Mouse (Mus musculus): ENCODE measurements around the gene Pla2g4c.

Pla2g4c gene

DNA sequence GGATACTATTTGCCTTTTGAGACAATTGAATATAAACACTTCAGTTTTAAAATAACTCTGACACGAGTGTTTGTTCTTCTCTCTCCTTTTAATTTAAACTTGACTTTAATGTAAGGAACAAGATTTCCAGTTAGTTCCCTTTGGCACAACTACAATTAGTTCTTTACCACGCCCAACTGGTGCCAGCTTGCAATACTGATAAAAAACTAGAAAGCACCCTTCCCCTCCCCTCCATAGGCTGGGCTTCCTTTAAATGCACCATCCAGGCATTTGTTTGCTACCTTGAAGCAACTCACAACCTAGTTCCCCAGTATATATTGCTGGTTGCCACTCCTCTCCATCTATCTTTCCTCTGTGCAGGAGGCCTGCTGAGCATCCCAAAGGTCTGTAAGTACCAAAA lies at the start of gene Pla2g4c:
Gene Pla2g4c (plus strand): TSS at position 340 of the 400 bp plus-strand sequence.
- no peak for DNase-seq

DNA sequence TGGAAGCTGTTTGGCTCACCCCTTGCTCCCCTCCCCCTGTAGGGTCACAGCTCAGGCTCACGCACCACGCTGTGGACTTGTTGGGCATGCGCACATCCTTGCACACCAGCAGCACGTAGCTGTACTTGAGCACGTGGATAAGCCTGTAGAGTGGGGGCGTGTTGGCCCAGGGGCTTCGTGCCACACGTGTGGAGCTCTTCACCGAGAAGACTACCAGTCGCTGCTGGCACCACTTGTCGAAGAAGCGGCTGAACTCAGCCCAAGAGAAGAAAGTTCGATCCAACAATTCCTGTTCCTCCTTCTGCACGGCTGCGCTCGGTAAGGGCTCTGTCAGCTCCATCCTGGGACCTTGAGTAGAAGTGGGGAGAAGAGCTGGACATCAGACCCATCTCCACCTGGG lies 47.4 kb upstream of the Pla2g4c start, which contains the start of gene Lig1:
Gene Lig1 (plus strand): TSS at position 203 of the 400 bp plus-strand sequence.
- peak; percentile 20 for DNase-seq

DNA sequence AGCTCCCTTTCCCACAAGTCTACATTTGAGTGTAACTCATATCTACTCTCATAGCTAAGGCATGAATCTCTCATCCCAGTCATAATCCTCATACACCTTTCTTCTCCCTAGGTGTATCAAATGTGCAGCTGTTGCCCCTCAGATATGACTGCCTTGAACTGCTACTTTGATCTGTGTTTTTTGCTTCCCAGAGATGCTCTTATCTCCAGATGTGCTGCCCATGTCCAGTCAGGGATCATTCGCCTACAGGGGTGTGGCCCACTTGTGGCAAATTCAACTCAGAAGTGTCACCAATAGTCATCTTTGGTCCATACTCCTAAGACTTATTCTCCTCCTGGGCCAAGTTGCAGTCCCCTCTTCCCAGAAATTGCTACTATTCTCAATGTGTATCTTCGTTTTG lies 46.6 kb upstream of the Pla2g4c start:
- no peak for DNase-seq

DNA sequence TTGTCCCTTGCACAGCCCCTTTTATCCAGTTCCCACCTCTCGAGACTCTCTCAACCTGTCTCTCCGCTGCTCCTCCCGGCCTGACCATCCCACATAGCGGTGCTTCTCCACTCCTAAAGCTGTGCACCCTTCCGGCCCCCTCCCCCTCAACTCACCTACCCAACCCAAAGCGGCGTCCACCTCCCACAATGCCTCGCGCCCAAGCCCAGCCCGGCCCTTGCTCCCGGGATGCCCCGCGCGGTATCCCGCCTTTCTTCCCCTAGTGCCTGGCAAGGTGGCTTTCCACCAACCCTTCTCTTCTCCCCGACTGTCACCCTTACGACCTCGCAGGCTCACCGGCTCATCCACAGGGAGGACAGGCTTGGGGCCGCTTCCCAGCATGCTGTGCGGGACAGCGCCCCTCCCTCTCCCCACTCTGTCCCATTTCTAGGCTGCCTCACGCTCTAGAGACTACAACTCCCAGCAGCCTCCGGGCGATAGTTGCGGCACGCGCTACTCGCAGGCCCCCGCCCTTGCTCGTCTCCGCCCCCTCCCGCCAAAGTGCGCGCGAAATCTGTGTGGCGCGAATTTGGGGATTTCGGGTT lies 46.1 kb upstream of the Pla2g4c start, which contains the start of gene Zswim9:
Gene Zswim9 (minus strand): TSS at position 414 of the 584 bp plus-strand sequence.
- peak; percentile 90 for DNase-seq

DNA sequence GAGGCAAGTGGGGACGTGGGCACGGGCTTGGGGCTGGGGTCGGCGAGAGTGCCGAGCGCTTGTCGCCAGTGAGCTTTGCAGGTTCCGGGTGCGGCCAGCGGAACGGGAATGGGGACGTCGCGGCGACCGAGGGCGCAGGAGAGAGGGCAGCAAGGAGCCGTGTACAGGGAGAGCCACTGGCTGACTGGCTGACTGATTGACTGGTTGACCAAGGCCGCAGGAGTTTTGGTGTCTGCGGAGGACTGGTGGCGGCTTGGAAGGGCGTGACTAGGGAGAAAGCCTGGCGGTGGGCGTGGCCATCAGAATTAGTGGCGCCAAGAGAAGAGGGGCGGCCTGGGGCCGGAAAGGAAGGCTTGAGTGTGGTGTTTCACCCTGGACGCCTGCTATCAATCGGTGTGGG lies 45.5 kb upstream of the Pla2g4c start:
- DNase-seq: peak; percentile 14

DNA sequence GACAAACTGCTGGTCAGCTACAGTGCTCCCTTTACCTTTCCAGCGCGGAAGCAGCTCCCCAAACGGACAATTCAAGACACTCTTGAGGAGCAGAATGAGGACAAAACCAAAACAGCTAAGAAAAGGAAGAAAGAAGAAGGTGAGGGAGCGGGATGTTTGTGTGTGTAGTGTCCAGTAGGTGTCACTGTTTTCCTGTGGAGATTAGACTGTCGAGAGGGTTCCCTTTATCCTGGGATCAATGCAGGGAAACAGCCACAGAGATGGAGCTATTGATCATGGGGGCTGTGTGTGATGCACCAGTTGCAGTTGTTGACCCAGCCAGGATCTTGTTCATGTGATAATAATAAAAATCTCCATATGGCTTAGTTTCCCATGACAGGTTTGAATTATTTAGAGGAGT lies 35.8 kb upstream of the Pla2g4c start:
- no peak for DNase-seq

DNA sequence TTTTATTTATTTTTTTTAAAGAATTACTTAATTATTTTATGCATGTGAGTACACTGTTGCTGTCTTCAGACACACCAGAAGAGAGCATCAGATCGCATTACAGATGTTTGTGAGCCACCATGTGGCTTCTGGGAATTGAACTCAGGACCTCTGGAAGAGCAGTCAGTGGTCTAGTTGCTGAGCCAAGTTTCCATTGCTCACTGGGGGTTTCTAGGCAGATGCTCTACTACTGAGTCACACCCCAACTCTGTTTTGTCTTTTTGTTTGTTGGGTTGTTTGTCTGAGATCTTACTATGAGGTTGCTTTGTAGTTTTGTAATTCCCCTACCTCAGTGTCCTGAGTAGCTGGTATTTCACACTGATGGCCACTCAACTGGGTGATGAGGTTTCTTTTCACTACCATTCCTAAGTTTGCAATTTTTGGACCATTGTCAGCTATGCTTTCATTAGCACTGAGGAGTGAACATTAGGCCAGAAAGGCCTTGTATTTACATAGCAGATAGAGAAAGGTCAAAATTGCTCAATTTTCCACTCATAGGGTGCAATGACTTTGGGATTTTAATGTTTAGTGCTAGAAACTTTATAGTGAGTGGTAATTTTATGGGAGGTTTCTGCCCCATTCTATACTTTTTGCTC lies 34.3 kb upstream of the Pla2g4c start:
- no peak for DNase-seq

DNA sequence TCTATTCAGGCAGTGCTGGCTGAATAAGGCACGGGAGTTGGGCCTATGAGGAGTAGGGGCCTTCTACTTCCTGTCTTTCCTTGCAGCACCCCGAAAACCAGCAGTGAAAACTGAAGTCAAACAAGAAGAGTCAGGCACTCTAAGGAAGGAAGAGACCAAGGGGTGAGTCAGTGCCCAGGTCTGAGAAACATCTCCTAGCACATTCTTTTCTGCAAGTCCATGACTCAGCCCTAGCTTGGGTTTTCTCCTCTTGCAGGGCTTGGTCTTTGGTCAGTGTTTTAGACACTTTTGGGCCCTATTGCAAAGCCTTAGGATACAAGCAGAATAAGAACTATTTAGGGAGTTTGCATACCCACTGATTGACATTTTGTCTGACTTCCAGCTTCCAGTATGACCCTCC lies 33.1 kb upstream of the Pla2g4c start:
- DNase-seq: no peak

DNA sequence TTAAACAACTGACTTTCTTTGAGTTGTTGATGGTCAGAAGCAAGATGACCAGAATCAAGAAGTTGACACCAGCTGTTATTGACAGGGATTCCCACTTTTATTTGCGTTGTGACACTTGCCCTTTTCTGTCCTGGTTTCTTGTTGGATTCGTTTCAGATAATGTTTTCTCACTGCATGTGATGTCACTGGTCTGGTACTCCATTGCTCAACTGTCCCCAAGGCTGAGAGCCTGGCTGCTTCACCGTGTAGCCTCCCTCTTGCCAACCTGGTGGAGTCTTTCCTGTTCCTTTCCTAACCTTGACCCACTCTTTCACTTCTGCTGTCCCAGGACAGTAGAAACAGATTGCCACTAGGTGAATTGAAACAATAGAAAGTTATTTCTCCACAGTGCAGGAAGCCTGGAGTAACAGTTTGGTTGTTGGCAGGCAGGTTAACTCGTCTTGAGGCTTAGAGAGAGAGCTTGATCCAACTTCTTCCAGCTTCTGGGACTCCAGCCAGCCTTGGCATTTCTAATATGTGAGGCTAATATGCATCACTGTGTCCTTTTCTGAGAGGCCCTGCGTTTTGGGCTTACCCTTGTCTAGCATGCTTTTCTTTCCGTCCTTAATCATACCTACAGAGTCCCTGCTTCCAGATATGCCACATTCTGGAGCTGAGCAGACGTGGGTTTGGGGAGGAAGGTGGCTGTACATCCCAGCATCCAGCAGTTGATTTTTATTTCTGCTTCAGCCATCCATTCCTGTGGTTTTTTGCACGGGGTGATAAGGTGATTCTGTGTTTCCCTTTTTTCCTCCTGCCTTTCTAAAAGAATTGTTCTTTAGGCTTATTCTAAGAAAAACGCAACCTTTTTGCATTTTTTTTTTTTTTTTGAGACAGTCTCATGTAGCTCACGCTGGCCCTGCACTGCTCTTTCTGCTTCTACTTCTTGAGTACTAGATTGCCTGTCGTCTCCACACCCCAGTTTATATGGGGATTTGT lies 30.3 kb upstream of the Pla2g4c start:
- no peak for DNase-seq

DNA sequence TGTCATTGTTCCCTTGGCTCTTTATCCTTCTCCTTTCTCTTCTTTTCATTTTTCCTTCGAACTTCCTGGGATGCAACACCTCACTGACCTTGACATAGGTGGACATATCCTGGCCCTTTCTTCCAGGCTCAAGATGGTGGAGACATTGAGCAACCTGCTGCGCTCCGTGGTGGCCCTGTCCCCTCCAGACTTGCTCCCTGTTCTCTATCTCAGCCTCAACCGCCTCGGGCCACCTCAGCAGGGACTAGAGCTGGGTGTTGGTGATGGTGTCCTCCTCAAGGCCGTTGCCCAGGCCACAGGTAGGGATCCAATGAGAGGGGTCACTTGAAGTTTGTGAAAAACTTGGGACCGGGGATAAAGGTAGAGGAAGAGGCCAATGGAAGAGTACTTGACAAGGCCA lies 29.2 kb upstream of the Pla2g4c start:
- DNase-seq: no peak

DNA sequence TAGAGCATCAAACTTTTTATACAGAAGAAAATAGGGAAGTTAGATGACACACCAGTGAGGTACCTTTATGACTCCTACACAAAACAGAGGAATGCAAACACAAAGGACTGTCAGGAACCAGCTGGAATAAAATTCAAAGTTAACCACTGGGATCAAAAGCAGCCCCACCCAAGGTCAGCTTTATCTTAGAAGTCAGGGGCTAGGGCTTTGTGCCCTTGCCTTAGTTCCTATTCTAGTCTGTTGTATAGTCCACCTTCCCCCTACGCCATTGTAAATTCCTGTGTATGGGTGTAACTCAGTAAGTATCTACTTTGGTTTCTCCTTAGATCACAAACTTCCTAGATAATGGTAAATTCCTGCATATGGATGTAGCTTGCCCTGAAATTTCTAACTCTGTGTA lies 26.8 kb upstream of the Pla2g4c start:
- DNase-seq: no peak

DNA sequence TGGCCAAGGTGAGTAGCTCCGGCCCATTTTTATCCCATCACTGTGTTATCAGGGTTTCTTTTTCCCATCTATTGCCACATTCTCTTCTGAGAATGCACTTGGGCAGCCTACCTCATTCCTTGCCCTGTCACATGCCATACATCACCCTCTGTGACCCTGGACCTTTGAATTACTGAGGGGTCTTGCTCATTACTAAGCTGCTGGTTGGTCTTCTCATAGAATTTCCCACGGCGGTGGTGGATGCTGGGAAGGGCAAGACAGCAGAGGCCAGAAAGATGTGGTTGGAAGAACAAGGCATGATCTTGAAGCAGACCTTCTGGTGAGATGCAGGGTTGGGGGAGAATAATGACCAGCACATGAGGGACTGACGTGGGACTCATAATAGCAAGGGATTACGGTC lies 25.6 kb upstream of the Pla2g4c start:
- DNase-seq: no peak

DNA sequence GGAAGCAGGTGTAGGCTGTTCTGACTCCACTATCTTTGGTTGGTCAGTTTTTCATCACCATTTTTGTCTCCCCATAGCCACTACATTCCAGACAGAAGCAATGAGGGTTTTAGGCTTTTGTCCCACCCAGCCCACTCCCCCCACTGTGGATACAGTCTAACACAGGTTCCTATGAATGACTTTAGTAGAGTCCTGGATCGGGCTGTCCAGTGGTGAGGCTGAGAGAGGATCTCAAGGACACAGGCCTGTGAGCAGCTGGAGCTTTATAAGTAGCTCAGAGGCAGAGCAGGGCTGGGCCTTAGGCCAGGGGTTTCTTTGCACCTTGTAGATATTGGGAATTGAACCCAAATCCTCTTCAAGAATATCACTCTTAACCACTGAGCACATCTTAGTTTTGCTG lies 22.8 kb upstream of the Pla2g4c start:
- no peak for DNase-seq

DNA sequence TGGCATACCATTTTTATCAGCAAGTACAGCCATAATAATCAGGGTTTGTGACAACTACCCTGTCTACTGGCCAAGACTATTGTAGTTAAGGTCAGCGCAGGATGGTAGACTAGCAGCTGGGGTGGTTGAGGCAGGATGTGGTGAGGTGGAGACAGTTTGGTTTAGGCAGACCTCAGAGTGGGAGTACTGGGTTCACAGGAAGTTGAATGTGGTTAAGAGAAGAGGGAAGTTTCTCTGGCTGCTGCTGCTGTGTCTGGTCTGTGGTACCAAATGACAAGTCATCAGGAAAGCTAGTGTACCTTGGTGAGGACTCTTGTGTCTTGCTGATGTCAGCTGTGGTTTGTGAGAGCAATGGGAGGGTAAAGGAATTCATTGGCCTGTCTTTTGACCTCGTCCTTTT lies 21.7 kb upstream of the Pla2g4c start:
- DNase-seq: no peak

DNA sequence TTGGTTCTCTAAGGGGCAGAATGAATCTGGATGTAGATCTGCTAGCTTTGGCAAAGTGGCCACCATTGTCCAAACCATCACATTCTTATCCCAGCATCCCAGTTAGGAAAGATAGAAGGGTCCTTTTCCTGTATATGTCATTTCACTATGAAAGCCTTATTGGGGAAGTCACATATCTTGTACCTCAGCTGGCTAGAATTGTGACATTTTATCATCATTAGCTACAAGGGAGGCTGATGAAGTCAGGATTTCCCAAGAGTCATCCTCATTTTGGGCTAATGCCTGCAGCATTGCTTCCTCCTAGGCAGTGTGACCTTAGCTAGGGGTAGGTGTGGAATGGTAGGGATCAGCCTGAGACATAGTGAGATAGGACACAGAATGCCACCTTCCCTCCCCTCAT lies 21.1 kb upstream of the Pla2g4c start:
- no peak for DNase-seq

DNA sequence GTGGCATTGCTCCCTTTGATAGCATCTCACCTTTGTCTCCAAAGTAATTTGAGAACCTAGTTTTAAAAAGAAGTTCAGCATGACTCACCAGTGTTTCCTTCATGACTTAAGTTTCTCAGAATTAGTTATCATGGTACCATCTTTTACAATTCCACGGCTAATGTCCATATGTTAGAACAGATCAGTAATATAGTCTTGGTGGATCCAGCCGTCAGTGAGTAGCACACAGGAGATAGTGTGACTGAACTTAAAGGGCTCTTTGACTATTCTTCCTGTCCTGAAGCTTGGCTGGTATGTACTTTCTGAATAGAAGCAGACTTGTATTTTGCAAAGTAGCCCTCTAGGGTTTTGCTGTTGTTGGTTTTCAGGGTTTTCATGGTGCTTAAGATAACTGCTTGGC lies 15.0 kb upstream of the Pla2g4c start:
- no peak for DNase-seq

DNA sequence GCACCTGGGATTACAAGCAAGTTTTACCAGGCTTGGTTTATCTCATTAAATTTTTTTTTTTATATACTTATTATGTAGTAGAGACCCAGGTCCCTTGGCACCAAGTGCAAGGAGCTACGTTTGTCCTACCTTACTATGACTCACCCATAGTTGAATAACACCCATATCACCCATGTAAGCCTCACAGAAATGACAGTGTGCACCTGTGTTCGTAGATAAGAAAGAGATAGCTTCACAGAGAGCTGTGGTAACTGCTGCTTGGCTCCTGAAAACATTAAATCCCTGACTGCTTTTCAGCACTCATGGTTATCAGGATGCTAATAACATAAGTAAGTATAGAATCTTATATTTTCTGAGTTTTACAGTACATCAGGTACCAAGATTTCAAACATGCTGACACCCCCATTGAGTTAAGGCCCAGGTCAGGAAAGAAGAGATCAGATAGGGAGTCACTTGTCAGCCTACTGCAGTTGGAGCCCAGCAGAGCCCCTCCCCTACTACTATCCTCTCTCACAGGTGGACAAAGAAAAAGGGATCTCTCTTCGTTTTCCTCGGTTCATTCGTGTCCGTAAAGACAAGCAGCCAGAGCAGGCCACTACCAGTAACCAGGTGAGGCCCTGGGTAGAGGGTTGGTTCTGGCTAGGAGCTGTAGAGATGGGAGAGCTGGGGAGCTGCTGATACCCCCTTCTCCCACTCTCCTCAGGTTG lies 13.8 kb upstream of the Pla2g4c start:
- DNase-seq: no peak

DNA sequence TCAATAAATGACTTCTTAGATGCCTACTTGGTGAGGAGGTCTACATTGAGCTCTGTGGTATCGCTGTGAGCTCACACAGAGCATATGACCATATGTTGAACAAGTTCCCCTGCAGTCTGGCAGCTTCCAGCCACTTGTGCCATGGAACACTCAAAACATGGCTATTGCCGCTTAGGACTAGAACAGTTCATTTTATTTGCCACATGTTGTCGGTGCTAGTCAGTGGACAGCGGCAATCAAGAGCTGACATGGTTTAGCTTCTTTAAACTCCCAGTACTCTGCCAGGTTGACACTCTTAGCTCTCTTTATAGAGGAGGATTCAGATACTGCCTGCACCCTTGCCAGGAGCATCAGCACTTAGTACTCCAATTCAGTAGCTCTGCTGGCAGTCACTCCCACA lies 13.1 kb upstream of the Pla2g4c start:
- DNase-seq: no peak

DNA sequence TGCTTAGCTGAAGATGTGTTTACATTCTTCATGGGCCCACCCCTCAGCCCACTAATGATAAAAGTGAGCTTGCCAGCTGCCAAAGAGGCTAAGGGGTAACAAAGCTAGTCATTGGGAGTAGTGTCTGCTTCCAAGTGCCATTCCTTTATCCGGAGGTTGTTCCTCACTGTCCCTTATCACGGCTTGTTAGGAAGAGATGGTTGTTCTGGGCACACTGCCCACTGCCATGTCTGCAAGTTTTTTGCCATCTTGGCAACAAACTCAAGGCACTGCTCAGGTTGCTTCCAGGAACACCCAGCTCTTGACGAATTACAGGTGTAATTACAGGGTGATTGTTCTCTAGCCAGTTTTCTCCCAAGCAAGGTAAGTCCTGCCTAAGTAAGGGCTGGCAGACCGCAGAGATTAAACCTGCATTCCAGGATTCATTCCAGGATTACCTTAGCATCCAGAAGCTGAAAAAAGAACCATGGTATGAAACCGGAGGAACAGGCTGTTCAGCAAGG lies 10.3 kb upstream of the Pla2g4c start:
- DNase-seq: no peak

DNA sequence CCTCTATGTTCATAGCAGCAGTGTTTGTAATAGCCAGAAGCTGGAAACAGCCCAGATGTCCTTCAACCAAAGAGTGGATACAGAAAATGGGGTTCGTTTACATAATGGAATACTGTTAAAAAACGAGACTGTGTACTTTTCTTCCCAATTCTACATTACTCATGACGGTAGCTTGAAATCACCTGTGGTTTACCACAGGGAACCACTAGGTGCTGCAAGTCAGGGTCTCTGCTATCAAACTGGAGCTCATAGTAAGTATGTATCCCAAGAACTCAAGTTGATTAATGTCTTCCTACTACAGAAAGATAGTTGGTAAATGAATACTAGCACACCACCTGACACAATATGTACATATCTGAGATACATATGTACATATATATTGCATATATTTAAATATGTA lies 3.0 kb upstream of the Pla2g4c start:
- DNase-seq: no peak

DNA sequence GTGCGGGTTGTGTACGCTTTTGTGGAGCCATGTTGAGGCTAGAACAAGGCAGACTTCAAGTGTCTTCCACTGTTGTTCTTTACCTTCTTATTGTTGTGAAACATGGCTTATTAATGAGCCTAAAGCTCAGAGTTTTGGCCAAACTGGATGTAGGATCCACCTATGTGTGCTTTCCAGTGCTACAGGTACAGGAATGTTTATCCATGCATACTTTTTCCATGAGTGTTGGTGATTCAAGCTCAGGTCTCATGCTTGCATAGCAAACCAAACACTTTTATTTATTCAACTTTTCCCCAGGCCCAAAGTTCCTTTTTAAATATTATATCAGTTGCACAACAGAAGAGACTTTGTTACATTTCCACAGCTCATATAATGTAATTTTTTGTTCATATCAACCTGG lies 6.1 kb downstream of the Pla2g4c start:
- no peak for DNase-seq

DNA sequence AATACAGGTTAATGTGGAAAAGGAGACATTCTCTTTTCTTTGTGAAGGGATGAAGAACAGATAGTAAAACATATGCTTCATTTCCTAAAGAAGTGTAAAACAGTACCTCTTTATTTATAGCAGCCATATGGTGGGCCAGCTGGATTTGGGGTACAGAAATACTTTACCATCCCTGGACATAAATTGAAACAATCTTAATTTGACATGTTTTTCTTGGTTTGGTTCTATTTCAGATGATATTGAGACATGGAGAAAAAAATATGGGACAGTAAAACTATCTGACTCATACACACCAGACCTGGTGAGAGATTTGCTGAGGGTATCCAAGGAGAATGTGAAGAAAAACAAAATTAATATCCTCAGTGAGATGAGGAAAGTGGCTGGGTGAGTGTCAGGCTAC lies 31.5 kb downstream of the Pla2g4c start:
- no peak for DNase-seq

DNA sequence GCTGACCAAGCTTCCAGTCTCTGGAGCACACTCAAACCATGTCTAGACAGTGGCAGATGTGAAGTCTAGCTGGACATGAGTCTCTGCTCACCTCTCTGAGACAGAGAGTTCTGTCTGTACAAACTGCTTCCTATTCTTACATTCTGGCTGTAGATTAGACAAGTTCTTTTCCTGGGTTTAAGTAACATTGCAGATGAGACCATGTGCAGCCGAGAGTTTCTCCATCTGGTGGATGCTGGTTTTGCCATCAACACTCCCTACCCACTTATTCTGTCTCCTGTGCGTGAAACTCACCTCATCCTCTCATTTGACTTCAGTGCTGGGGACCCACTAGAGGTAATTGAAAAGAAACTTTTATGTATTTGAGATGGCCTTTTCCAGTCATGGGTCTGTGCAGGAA lies 56.1 kb downstream of the Pla2g4c start:
- DNase-seq: no peak
